Mouse (Mus musculus) cerebellum, adult 11 months (tissue): ENCODE data around the gene Mta1.
A peak's percentile ranks its signal among the peaks of the same experiment; 100 is the strongest.

ENCODE experiments used
- DNase-seq: peaks from one replicate; pipeline ENCODE4 v3.0.0; 2022

The Mta1 gene

DNA sequence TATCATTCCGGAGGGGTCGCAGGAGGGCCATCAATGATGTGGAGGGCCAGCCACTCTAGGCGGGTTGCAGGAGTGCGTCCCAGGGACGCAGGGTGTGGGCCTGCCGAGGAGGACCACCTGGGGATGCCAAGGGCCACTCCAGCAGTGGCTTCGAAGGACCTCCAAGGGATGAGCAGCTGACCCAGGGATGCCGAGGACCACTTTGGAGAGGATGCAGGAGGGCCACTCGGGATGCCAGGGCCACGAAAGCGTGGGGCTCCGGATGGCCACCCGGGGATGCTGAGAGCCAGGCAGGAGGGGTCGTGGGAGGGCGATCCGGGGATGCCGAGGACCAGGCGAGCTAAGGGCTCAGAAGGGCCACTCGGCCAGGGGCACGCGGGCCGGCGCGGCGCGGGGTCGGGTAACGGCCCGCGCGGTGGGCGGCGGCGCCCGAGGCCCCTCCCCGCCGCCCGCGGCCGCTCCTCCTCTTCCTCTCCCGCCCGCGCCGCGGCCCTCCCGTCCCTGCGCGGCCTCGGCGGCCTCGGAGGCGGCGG is at the start of gene Mta1:
Gene Mta1 (plus strand): TSS at position 530 of the 533 bp plus-strand sequence.
- DNase-seq = peak; percentile 56

DNA sequence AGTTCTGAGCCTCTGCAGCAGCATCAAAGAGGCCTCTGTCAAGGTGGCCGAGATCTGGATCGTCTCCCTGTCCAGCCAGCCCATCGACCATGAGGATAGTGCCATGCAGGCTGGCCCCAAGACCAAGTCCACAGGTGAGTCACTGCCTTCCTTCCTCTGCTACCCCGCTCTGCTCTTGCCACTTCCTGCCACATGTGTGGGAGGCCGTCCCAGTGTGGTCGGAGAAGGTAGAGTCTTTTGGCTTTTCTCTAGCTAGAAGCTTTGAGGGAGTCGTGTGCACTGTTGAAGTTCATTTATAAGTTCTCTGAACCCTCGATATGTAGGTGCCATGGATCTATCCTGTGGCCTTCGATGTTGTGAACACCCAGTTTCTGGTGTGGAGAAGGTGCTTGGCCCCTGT is 48.2 kb upstream of the Mta1 start:
- no peak for DNase-seq

DNA sequence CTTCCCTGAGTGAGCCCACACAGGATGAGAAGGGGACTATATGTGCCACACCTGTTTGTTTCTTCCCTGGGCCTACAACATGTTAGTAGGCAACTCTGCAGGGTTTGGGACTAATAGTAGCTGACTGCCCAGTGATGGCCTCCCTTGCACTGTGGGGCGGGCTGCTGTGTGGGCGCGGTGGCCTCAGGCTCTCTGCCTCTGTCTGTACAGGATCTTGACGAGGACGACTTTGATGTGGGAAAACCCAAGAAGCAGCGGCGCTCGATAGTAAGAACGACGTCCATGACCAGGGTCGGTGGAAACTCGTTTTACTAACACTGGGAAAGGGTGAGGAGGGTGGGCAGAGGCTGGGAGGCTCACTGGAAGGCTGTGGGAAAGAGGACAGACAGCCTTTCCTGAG is 47.4 kb upstream of the Mta1 start:
- no peak for DNase-seq

DNA sequence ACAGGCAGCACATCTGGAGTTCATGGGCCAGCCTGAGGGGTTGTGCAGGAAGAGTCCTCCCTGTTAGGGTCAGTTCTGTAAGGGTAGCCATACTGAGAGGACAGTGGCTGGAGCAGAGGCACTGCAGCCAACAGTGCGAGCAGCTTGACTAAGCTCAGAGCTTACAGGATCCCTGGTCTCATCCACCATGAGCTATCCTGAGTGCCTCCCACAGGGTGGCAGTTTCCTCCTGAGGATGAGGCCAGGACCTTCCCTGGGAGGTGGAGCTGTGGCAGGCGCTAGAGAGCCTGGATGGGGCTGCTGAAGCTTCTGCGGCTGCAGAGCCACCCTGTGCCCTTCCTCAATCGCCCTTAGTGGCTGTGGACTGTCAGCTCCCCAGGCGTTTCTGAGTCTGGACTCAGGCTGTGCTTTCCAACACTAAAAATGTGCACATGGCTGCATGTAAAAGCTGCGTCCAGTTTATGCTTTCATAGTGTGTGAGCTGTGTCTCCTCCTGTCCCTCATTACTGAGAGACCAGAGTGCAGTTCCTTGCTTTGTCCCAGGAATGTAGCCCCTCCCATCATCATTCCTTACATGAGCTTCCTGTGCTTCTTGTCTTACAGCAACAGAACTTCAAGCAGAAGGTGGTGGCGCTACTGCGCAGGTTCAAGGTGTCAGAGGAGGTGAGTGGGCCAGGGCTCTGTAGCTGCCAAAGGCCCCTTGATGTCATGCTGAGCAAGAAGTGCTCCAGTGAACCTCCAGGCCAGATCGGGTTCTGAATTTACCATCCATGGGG is 46.3 kb upstream of the Mta1 start:
- DNase-seq = no peak

DNA sequence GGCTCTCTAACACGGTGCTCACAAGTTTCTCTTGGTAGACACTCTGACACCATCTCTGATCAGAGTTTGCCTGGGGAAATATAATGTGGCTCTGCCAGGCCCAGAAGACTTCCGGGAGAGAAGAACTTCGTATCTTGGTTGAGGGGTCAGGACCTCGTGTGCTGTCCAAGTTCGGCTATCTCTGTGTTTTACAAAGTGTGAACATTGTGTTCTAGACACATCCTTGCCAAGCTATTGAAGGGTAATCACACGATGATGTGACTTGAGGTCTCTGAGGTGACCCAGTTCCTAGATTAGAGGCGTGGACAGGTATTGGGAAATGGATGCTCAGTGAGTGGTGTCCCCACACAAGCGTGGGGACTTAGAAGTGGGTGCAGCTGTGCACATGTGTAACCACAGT is 42.0 kb upstream of the Mta1 start:
- no peak for DNase-seq

DNA sequence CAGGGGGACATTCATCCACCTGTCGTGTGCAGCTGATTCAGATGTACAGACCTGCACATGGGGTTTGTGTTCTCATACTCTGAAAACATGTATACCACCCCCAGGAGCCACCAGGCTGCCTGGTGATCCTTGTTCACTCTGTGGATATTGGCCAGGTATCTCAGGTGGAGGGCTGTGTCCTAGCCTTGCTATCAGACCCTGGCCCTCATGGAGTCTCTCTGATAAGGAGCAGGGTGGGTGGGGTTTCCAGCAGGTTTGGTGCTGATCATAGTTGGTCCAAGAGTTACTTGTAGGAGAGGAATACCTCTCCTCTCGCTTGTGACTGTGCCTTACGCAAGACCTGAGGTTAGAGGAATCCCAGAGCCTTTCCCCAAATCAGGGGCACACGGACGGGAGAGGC is 37.9 kb upstream of the Mta1 start:
- DNase-seq = no peak

DNA sequence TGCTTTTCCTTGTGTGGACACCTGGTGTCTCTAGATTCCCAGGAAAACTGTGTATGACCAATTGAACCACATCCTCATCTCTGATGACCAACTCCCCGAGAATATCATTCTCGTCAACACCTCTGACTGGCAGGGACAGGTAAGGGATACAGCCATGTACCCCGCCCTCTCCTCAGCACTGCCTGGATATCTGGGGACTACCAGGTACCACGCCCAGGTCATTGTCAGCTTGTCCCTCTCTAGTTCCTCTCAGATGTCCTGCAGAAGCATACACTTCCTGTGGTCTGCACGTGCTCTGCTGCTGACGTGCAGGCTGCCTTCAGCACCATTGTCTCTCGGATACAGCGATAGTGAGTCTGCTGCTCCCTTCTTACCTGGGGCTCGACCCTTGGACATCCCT is 36.5 kb upstream of the Mta1 start:
- DNase-seq = no peak

DNA sequence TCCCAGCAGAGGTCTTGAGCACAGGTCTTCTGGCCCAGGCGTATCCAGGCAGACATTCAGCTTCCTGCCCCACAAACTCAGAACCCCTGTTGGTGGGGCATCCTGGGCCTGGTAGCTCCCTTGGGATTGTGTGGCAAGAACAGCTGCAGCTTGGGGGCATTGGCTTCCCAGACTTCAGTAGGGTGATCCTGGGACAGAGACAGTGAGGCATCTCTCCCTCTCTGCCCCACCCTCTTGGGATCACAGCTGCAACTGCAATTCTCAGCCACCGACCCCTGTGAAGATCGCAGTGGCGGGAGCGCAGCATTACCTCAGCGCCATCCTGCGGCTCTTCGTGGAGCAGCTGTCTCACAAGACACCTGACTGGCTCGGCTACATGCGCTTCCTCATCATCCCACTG is 35.9 kb upstream of the Mta1 start:
- DNase-seq = no peak

DNA sequence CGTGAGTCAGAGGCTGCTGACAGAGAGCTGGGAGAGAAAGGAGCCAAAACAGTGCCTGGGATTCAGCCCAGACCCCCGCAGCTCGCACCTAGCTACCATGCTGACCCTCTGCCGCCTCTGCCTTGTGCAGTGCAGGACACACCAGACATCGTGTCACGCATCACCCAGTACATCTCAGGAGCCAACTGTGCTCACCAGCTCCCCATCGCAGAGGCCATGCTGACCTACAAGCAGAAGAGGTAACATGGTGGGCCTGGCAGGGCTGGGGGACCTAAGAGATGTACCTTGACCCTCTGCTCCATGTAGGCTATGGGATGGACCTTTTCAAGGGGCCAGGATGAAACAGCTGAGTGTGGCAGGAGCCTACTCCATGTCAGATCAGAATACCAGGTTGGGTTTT is 34.4 kb upstream of the Mta1 start:
- no peak for DNase-seq

DNA sequence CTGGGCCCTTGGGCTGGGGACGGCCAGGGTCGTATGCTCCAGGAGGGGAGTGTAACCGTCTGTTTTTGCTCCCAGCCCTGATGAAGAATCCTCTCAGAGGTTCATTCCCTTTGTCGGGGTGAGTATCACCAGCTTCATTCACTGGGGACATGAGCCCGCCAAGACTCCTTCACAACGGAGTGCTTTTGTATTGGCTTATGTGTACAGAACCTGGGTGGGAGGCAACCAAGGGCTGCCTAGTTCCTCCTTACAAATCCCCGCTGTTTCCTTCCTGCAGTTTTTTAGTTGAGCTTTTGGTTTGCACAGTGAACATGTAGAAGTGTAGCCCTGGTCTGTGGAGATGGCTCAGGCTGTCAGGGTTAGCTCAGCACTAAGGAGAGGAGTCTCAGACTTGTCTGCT is 30.1 kb upstream of the Mta1 start:
- no peak for DNase-seq

DNA sequence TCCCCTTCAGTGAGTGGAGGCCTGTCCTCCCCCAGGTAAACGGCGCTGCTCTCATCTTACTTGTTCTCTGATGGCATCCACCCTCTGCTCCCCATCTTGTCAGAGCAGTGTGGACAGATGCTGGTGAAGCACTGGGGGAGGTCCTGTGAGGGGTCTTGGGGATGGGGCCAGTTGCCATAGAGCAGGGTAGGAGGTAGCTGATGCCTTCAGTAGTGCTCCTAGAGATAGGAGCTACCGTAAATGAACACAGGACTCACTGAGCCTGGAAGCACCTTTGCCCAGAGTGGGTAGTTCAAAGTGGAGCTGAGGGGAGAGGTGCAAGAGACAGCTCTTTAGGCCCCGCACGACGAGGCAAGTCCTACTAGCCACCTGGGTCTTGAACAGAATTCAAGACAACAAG is 28.7 kb upstream of the Mta1 start:
- DNase-seq = no peak

DNA sequence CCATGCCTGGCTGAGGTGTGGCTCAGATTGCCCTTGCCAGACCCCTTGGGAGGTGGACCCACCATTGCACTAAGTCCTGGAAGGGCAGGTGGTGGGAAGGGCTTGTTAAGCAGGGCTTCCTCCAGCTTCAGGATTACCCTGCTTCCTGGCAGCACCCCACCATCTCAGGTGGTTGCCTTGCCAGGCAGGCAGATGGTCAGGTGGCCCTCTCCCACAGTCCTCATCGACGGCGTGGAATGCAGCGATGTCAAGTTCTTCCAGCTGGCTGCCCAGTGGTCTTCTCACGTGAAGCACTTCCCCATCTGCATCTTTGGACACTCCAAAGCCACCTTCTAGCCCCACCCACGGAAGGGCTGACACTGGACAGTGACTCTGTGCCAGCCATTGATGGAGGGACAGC is 26.8 kb upstream of the Mta1 start:
- no peak for DNase-seq

DNA sequence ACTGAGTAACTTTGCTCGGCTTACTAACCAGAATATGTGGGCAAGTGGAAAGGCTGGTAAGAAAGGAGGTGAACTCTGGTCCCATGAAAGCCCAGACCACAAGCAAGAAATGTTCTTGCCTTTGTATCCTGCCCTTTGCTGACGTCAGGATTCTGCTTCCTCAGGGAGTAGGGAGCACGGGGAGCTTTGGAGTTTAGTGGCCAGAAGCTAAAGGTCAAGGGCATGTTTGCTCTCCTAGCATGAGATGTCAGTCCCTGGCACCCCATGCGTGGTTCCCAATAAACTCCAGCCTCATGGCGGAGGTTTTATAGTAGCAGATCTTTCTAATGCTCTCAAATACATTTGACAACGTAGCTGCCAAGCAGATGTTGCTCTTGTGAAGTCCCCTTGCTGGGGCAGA is 26.3 kb upstream of the Mta1 start:
- DNase-seq = no peak

DNA sequence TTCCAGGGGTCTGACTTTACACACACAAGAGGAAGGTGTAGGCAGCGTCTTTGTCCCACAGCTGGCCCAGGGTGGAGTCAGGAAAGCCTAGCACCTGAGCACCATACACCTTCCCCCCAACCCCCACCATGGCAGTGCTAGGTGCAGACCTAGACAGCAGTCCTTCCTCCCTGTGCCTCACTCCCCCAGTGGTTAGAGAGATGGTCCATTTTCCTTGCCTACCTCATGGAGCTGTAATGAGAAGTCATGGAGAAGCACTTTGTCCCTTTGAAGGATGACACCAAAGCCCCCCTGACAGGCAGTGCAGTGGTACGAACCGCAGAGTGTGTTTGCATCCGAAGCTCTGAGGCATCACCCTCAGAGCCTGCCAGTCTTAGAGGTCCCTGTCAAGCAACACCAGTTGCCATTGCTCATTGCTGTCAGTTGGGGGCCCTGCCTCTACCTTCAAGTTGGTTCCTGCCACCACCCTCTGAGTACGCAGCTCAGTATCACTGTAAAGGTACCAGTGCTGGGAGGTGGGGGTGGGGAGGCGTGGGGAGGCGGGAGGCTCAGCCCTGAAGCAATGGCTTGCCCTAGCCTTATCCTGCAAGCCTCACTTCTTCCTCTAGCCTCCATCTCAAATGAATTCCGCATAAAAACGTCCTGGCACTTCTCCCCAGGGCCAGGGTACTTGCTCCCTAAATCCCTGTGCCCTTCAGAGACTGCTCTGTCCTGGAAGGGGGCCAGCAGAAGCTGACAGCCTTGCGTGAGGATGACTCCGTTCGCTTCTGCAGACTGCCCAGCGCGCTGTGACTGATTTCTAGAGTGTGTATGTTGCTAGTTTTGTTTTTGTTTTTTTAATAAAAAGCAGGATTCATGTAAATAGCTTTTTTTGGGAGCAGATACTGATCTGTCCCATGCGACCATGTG is 24.4 kb upstream of the Mta1 start:
- DNase-seq = peak; percentile 58

DNA sequence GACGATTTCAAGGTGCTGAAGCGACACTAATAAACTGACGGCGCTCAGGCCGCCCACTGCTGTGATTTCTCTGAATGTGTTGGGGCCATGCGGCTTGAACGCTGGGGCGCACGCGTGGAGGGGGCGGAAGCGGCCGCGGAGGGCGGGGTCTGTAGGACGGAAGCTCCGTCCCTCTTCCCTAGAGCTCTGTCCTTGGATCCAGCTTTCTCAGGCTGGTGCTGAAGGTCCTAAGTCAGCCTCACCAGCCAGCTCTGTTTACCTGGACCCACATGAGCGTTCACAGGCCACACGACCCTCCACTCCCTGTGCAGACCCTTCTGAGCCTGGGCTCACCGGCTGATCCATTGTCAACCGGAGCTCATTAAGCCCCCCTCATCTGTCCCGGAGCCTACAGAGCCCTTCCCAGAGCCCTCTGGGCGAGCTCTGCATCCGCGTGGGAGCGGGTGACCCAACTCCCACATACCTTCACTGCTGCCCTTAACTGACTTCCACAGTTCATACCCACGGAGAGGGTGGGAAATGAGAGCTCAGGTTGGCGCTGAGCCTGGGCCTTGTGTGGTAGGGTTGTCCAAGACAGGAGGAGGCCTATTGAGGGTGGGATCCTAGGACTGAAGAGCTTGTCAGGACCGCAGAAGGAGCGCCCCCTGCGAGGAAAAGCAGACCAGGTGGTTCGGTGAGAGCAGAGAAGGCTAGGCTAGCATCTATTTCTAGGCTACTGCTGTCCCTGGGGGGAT is 23.6 kb upstream of the Mta1 start, which contains the start of gene Tex22:
Gene Tex22 (plus strand): TSS at position 174 of the 734 bp plus-strand sequence.
- DNase-seq = peak; percentile 88

DNA sequence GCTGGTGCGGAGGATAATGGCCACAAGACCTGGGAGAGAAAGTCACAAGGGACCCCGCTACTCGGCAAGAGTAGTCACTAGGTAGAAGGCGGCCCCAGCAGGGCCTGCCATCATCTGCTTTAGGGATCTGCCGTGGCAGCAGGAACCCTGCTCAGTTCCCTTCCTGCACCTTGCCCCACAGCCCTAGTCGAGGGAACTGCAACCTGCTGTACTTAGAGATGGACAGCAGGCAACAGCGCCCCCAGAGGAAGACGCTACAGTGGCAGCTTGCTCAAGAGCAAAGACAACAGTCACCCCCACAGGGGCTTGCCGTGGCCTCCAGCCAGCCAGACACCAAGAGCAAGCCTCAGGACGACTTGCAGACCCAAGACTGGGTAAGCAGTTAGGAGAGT is 23.0 kb upstream of the Mta1 start:
- DNase-seq = peak; percentile 88

DNA sequence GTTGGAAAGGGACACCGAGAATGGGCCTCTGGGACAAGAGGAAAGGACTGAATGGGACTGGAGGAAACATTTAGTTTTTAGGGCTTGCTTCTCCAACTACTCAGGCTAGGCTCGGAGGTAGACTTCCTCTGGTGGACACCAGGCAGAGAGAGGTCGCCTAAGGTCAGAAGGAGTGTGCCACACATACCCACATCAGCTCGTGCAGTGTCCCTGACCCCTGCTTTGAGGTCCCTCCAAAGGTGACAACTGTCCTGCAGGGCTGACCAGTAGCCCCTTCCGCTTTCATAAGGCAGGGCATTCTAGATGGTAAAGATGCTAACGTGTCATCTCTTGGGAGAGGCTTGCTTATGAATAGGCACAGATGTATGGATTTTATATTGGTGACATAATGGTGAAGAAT is 22.6 kb upstream of the Mta1 start:
- no peak for DNase-seq

DNA sequence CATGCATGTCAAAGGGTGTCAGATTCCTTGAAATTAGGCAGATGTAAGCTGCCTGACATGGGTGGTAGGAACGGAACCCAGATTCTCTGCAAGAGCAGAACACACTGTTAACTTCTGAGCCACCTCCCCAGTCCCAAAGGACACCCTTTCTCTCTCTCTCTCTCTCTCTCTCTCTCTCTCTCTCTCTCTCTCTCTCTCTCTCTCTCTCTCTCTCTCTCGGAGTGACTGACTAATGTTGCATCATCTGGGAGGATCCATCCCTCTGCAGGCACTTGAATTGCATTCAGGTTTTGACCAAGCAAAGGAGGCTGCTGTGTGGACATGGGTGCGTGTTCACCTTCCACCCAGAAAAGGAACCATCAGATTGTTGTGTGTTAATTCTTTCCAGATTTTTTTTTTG is 10.8 kb upstream of the Mta1 start:
- no peak for DNase-seq

DNA sequence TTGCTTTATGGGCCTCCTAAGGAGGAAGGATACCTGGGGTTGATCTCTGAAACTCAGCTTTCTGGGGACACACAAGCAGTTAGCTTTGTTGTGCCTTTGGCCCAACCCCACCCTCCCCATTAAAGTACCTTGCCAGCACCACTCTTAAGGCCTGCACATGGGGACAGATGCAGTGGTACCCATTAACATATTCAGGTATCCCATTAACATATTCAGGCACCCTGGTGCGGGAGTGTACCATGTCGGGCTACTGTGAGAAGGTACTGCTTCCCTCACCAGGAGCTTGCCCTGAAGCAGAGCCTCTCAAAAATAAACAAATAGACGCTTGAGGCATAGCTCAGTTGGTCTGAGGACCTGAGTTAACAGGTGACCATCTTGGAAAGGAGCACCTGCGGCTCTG is 10.1 kb upstream of the Mta1 start:
- no peak for DNase-seq

DNA sequence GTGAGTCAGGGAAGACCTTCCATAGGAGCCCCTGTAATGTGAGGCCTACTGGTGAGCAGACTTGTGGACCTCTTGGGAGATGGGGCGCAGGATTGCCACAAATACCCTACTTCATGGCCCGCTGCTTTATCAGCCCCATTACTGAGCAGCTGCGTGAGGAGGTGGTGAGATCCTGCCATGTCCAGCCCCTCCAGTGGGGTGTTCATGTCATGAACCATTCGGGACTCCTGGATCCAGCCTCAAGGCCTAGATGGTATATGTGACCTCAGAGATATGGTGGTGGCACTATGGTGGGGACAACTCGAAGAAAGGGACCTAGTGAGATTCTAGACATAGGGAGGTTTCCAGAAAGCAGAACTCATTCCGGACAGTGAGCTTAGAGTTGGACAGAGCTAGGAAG is 9.0 kb upstream of the Mta1 start:
- no peak for DNase-seq

DNA sequence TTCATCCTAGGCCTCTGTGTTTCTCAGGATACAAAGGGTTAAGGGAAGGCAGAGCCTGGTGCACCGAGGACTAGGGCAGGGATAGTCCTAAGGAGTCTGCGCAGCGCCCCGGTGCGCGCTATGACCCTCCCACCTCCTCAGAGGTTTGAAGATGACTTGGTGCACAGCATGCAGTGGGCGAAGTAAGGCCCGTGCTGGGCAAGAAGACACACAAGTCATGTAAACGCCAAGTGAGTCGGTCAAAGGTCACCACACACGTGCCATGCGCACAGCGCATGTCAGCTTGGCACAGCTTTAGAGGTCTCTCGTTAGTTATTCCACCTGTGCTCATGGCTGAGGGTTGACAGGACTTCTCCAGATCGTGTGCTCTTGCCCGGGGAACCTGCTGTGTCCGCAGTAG is 8.0 kb upstream of the Mta1 start:
- DNase-seq = no peak

DNA sequence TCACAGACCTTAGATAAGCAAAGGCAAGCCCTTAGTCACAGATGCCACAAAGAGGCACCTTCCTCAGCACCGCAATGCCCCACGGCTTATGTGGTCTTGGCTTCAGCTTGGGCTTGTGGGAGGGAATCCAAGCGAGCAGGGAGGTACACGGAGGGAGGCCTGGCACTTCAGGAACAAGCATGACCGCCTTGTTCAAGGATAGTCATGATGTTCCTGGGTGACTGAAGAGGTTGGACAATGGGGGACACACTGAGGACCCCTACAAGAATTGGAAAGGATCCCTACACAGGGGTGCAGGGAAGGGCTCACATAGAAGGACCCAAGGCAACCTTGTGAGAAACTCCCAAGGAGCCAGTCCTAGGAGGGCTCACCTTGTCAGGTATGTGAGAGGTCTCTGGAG is 1.0 kb upstream of the Mta1 start:
- no peak for DNase-seq

DNA sequence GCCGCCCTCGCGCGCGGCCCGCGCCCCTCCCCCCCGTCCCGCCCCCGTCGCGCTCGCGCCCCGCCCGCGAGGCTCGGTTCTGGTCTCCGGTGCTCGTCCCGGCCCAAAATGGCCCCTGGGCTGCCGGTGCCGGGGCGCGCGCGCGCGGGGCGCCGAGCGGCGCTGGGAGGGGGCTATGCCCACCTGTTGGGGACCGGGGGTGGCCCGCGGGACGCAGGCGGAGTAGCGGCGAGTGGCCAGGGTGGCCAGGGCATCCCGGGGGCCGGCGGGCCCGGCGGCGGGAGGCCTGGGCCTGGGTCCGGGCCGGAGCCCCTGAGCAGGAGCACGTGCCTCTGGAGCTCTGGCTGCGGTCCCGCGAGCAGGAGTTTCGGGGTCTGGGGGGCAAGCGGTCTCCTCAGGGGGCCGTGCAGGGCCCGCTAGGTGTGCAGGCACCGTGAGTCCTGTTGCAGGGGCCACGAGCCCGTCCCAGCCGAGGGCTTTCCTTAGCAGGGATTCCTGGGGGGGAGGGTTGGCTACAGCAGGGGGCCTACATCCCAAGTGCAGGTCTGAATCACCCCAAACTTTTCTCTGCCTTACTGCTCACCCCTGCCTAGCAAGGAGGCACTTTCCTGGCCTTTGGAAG is 563 bp downstream of the Mta1 start:
- DNase-seq = peak; percentile 54
